Mouse (Mus musculus): Measurements from ENCODE around the gene Plcd4.

Gene Plcd4

GRCm38 (mm10) chr1:74600501-74601266 is 58.0 kb downstream of the Plcd4 start:
- DNase-seq, result no peak

GRCm38 (mm10) chr1:74601267-74601962 is 58.7 kb downstream of the Plcd4 start, which contains the start of the genes Rnf25 and Stk36:
Gene Rnf25, minus strand, starts transcription at chr1:74601397.
Gene Stk36, plus strand, starts transcription at chr1:74601445.
- DNase-seq, result peak; percentile 80

Measured in right cerebral cortex, postnatal 4 days (tissue).